Mouse (Mus musculus) liver, embryonic 15.5 days (tissue): ENCODE data around the gene Fam19a1. TPM values are rescaled to one million over a fixed set of nuclear protein-coding genes. Genes with fewer than 3 reads are reported as not detected.
"Not testable (repeated sequence)": the region's sequence is repeated elsewhere in the genome, so short reads cannot be mapped to it uniquely, and the experiment has no call there.

Source experiments
- ATAC-seq: fragments of 200-750 bp; cut with Nextera tagmentation; 2 replicates; pipeline ENCODE4 v1.8.0; 2017; ENCODE audit warnings: moderate number of reproducible peaks, mild to moderate bottlenecking, moderate library complexity; ENCODE audit not compliant: insufficient read depth
- H3K27ac ChIP-seq: fragments of 300-500 bp; sonication (generic); replicated peaks from 2 replicates; pipeline ENCODE4 v1.5.1; 2015; ENCODE audit warnings: mild to moderate bottlenecking, inconsistent platforms
- H3K27me3 ChIP-seq: fragments of 300-500 bp; sonication (generic); 2 replicates; pipeline ENCODE4 v1.6.1; 2015; ENCODE audit warnings: mild to moderate bottlenecking, inconsistent platforms
- H3K36me3 ChIP-seq: fragments of 300-500 bp; sonication (generic); replicated peaks from 2 replicates; pipeline ENCODE4 v1.6.1; 2015; ENCODE audit warnings: moderate library complexity, mild to moderate bottlenecking, inconsistent platforms
- H3K4me1 ChIP-seq: fragments of 300-500 bp; sonication (generic); replicated peaks from 2 replicates; pipeline ENCODE4 v1.6.1; 2015; ENCODE audit warnings: inconsistent platforms
- H3K4me2 ChIP-seq: fragments of 300-500 bp; sonication (generic); 2 replicates; pipeline ENCODE4 v1.6.1; 2015; ENCODE audit warnings: moderate library complexity, mild to moderate bottlenecking, inconsistent platforms
- H3K4me3 ChIP-seq: fragments of 300-500 bp; sonication (generic); replicated peaks from 2 replicates; pipeline ENCODE4 v1.5.1; 2015; ENCODE audit warnings: mild to moderate bottlenecking, inconsistent platforms
- H3K9ac ChIP-seq: fragments of 300-500 bp; sonication (generic); 2 replicates; pipeline ENCODE4 v1.6.1; 2015; ENCODE audit warnings: moderate library complexity, mild to moderate bottlenecking, inconsistent platforms
- H3K9me3 ChIP-seq: fragments of 300-500 bp; sonication (generic); replicated peaks from 2 replicates; pipeline ENCODE4 v1.6.1; 2016; ENCODE audit warnings: inconsistent platforms
- WGBS: fragments of 180-500 bp; shearing (Covaris S2); methylation state at CpG from one replicate; pipeline ENCODE4 v1.1.7; 2015; ENCODE audit warnings: mixed read lengths; ENCODE audit not compliant: insufficient replicate concordance; 5-methylcytosine and 5-hydroxymethylcytosine counted together
- polyA plus RNA-seq: library from polyadenylated mRNA; unstranded; fragments of >200 nt; fragmentation: Nextera tagmentation; extraction: Ambion mirVana; gene quantifications from 2 replicates; pipeline ENCODE4 v1.2.1, GENCODE M21; 2015

Fam19a1 gene
- polyA plus RNA-seq, 1 experiment from 2014 or later, result not detected

GRCm38 (mm10) chr6:96165818-96166379, 52.9 kb downstream of the Fam19a1 start, which contains the start of gene 1700123L14Rik:
Gene 1700123L14Rik (minus strand): TSS chr6:96166243.
- Histone ChIP-seq H3K36me3 (no peaks in the 10 kb centered on the region), H3K27ac (no peak within 1 kb of the TSS), H3K9me3 (no peaks in the 10 kb centered on the region), H3K9ac (no peak within 1 kb of the TSS), H3K4me2 (no peak within 1 kb of the TSS), H3K4me3 (no peak within 1 kb of the TSS), H3K27me3 (no peaks in the 10 kb centered on the region), H3K4me1 (no peaks in the 10 kb centered on the region)
- 69% methylated on average over 18 of the region's 18 CpGs for WGBS
- no peak for ATAC-seq

DNA sequence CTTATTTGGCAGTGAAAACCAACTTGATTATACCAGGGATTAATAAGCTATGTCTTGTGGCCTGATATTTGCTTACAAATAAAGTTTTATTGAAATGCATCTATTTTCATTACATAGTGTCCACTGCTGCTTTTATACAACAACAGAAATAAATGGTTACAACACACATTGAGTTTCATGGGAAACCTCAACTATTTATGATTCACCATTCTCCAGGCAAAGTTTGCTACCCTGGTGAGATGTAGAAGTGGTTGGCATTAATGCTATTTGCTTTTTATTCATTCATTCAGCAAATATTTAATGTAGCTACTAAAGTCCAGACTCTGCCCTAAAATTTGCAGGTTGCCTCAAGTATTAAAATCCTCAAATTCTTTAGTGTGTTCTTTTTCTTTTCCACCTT, 54.1 kb downstream of the Fam19a1 start:
- H3K9me3 ChIP-seq, result no peaks in the 10 kb centered on the region
- H3K36me3 ChIP-seq, result no peaks in the 10 kb centered on the region

GRCm38 (mm10) chr6:96173681-96174080, 60.7 kb downstream of the Fam19a1 start:
- Histone ChIP-seq H3K9me3 (no peaks in the 10 kb centered on the region), H3K4me3 (no peak overlapping the region), H3K4me1 (no peaks in the 10 kb centered on the region), H3K27me3 (no peaks in the 10 kb centered on the region), H3K27ac (no peak overlapping the region), H3K4me2 (no peak overlapping the region), H3K36me3 (no peaks in the 10 kb centered on the region), H3K9ac (no peak overlapping the region)
- 68% methylated on average over 3 of the region's 3 CpGs for WGBS
- ATAC-seq, result no peak

More for the DNA sequence above, 54.1 kb downstream of the Fam19a1 start:
- Histone ChIP-seq H3K4me3 (no peak overlapping the region), H3K27ac (no peak overlapping the region), H3K4me2 (no peak overlapping the region), H3K9ac (no peak overlapping the region), H3K27me3 (no peaks in the 10 kb centered on the region), H3K4me1 (no peaks in the 10 kb centered on the region)
- no peak for ATAC-seq

- H3K9me3 ChIP-seq, result no peaks in the 10 kb centered on the region
- no peak overlapping the region for H3K9ac ChIP-seq
- H3K4me1 ChIP-seq, result no peaks in the 10 kb centered on the region
- no peak for ATAC-seq
- no peak overlapping the region for H3K27ac ChIP-seq
- no peak overlapping the region for H3K4me2 ChIP-seq
- H3K4me3 ChIP-seq, result no peak overlapping the region
- no peaks in the 10 kb centered on the region for H3K27me3 ChIP-seq
- no peaks in the 10 kb centered on the region for H3K36me3 ChIP-seq
Observed at GRCm38 (mm10) chr6:96178530-96178929, 65.6 kb downstream of the Fam19a1 start.

DNA sequence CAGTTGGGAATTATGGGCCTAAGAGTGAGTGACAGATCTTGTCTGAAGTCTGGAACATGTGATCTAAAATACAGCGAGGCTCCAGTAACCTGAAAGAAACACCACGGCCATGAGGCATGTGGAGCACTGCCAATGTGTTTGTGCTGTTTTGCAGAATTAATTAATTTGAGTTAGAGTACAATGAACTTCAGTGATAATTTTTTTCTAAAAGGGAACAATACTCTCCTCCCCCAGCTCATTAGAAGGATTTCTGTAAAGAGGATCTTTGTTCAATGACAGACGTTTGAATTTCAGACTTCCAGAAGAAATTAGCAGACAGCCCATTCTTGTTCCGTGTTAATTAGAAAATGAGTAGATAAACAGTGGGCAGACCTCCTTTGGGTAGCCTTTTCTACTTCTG, 70.4 kb downstream of the Fam19a1 start:
- Histone ChIP-seq H3K9me3 (no peaks in the 10 kb centered on the region), H3K27me3 (no peaks in the 10 kb centered on the region), H3K27ac (no peak overlapping the region), H3K9ac (no peak overlapping the region), H3K4me1 (no peaks in the 10 kb centered on the region), H3K4me3 (no peak overlapping the region), H3K36me3 (no peaks in the 10 kb centered on the region), H3K4me2 (no peak overlapping the region)
- no peak for ATAC-seq
- WGBS, result 68% methylated on average over 4 of the region's 4 CpGs

GRCm38 (mm10) chr6:96186517-96186916, 73.6 kb downstream of the Fam19a1 start:
- no peak for ATAC-seq
- Histone ChIP-seq H3K9me3 (no peaks in the 10 kb centered on the region), H3K9ac (no peak overlapping the region), H3K4me1 (no peaks in the 10 kb centered on the region), H3K27ac (no peak overlapping the region), H3K36me3 (no peaks in the 10 kb centered on the region), H3K27me3 (no peaks in the 10 kb centered on the region), H3K4me2 (no peak overlapping the region), H3K4me3 (no peak overlapping the region)
- WGBS, result 43% methylated on average over 2 of the region's 2 CpGs

- H3K9ac ChIP-seq, H3K4me3 ChIP-seq, H3K36me3 ChIP-seq, H3K9me3 ChIP-seq, H3K27ac ChIP-seq, H3K27me3 ChIP-seq, ATAC-seq, H3K4me2 ChIP-seq, H3K4me1 ChIP-seq: not testable (repeated sequence)
- WGBS, result 67% methylated on average over 2 of the region's 2 CpGs
Observed at GRCm38 (mm10) chr6:96198991-96199390, 86.0 kb downstream of the Fam19a1 start.

GRCm38 (mm10) chr6:96205395-96205794, 92.4 kb downstream of the Fam19a1 start:
- Histone ChIP-seq H3K27me3 (no peaks in the 10 kb centered on the region), H3K4me3 (no peak overlapping the region), H3K27ac (no peak overlapping the region), H3K9ac (no peak overlapping the region), H3K4me1 (no peaks in the 10 kb centered on the region), H3K9me3 (no peaks in the 10 kb centered on the region), H3K4me2 (no peak overlapping the region), H3K36me3 (no peaks in the 10 kb centered on the region)
- WGBS, result 80% methylated on average over 2 of the region's 2 CpGs
- no peak for ATAC-seq

GRCm38 (mm10) chr6:96234806-96235205, 121.9 kb downstream of the Fam19a1 start:
- Histone ChIP-seq H3K27ac (no peak overlapping the region), H3K27me3 (no peaks in the 10 kb centered on the region), H3K4me2 (no peak overlapping the region), H3K9me3 (no peaks in the 10 kb centered on the region), H3K4me1 (no peaks in the 10 kb centered on the region), H3K9ac (no peak overlapping the region), H3K36me3 (no peaks in the 10 kb centered on the region), H3K4me3 (no peak overlapping the region)
- no peak for ATAC-seq

DNA sequence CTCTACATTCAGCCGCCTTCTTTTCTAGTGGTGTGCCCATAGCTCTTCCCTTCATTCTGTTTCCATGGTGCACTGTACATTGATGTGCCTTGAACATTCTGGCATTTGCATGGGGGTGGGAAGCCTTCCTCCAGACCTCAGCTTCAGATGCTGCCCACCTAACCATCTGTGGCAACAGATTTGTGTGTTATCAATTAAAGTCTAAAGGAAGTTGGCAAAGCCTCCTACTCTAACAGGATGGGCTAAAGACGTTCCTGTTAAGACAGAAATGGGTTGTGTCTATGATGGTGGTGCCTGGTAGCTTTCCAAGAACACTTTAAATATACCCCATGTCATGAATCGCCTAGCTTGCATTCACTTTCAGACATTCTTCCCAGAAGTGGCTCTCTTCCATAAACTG, 131.4 kb downstream of the Fam19a1 start:
- Histone ChIP-seq H3K9me3 (no peaks in the 10 kb centered on the region), H3K27me3 (no peaks in the 10 kb centered on the region)
- ATAC-seq, result no peak

DNA sequence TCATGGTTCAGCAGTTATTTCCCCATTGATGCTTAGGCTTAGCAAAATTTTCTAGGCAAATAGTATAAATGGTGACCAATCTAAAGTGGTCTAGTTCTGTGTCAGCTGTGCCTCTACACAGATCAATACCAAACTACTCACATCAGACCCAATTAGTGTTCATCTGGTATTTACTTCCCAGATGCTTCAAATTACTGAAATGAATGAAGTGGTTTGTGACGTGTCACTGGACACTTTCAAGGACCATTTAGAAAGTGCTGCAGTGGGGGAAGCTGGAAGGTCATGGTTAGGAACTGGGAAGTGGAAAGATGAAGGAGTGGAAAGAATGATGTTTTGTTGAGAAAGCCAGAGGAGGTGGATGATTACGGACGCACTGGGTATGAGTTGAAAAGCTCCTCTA, 139.0 kb downstream of the Fam19a1 start:
- no peaks in the 10 kb centered on the region for H3K4me1 ChIP-seq
- H3K9me3 ChIP-seq, result no peaks in the 10 kb centered on the region
- 61% methylated on average over 3 of the region's 3 CpGs for WGBS
- no peak overlapping the region for H3K4me2 ChIP-seq
- no peaks in the 10 kb centered on the region for H3K27me3 ChIP-seq
- no peak overlapping the region for H3K27ac ChIP-seq
- H3K36me3 ChIP-seq, result no peaks in the 10 kb centered on the region
- ATAC-seq, result no peak
- no peak overlapping the region for H3K9ac ChIP-seq
- H3K4me3 ChIP-seq, result no peak overlapping the region

More for the DNA sequence above, 131.4 kb downstream of the Fam19a1 start:
- H3K4me1 ChIP-seq, result no peaks in the 10 kb centered on the region
- 53% methylated on average over 3 of the region's 3 CpGs for WGBS
- H3K4me2 ChIP-seq, result no peak overlapping the region
- no peak overlapping the region for H3K27ac ChIP-seq
- H3K9ac ChIP-seq, result no peak overlapping the region
- H3K4me3 ChIP-seq, result no peak overlapping the region
- no peaks in the 10 kb centered on the region for H3K36me3 ChIP-seq

- Histone ChIP-seq H3K4me2 (no peak overlapping the region), H3K27ac (no peak overlapping the region), H3K4me3 (no peak overlapping the region), H3K9me3 (no peaks in the 10 kb centered on the region), H3K36me3 (no peaks in the 10 kb centered on the region), H3K4me1 (no peaks in the 10 kb centered on the region), H3K27me3 (no peaks in the 10 kb centered on the region), H3K9ac (no peak overlapping the region)
- ATAC-seq, result no peak
- 58% methylated on average over 2 of the region's 2 CpGs for WGBS
Observed at GRCm38 (mm10) chr6:96254815-96255214, 141.9 kb downstream of the Fam19a1 start.
